Mouse (Mus musculus) lung, embryonic 16.5 days (tissue): ENCODE results near the gene Skida1. TPM values are rescaled to one million over a fixed set of nuclear protein-coding genes. Genes with fewer than 3 reads are reported as not detected.

Experiments used
- ATAC-seq: fragments of 200-750 bp; cut with Nextera tagmentation; 2 replicates; pipeline ENCODE4 v1.8.0; 2017; ENCODE audit warnings: low read depth, mild to moderate bottlenecking, moderate library complexity
- H3K27ac ChIP-seq: fragments of 300-500 bp; sonication (generic); 2 replicates; pipeline ENCODE4 v1.5.1; 2014; ENCODE audit warnings: mild to moderate bottlenecking, control low read depth, low read length
- H3K27me3 ChIP-seq: fragments of 300-500 bp; sonication (generic); 2 replicates; pipeline ENCODE4 v1.6.1; 2014; ENCODE audit warnings: low read depth, low read length, mixed read lengths; ENCODE audit not compliant: control insufficient read depth, insufficient read depth
- H3K36me3 ChIP-seq: fragments of 300-500 bp; sonication (generic); 2 replicates; pipeline ENCODE4 v1.6.1; 2014; ENCODE audit warnings: low read length; ENCODE audit not compliant: control insufficient read depth, insufficient read depth
- H3K4me1 ChIP-seq: fragments of 300-500 bp; sonication (generic); replicated peaks from 2 replicates; pipeline ENCODE4 v1.6.1; 2014; ENCODE audit warnings: low read length, mixed read lengths; ENCODE audit not compliant: control insufficient read depth, insufficient read depth
- H3K4me2 ChIP-seq: fragments of 300-500 bp; sonication (generic); 2 replicates; pipeline ENCODE4 v1.6.1; 2014; ENCODE audit warnings: low read depth, low read length, control low read depth
- H3K4me3 ChIP-seq: fragments of 300-500 bp; sonication (generic); 2 replicates; pipeline ENCODE4 v1.5.1; 2014; ENCODE audit warnings: mild to moderate bottlenecking, low read length, control low read depth
- H3K9ac ChIP-seq: fragments of 300-500 bp; sonication (generic); 2 replicates; pipeline ENCODE4 v1.6.1; 2014; ENCODE audit warnings: low read length, control low read depth
- H3K9me3 ChIP-seq: fragments of 300-500 bp; sonication (generic); 2 replicates; pipeline ENCODE4 v1.6.1; 2016; ENCODE audit warnings: low read length; ENCODE audit not compliant: control insufficient read depth
- WGBS: fragments of 180-500 bp; shearing (Covaris S2); extraction: QIAGEN DNeasy Blood & Tissue Kit; methylation state at CpG from one replicate; pipeline ENCODE4 v1.1.7; 2014; 5-methylcytosine and 5-hydroxymethylcytosine counted together
- polyA plus RNA-seq: library from polyadenylated mRNA; unstranded; fragments of >200 nt; fragmentation: Nextera tagmentation; extraction: Ambion mirVana; gene quantifications from 2 replicates; pipeline ENCODE4 v1.2.1, GENCODE M21; 2015

The Skida1 gene
- polyA plus RNA-seq, 1 experiment from 2014 or later, result 5.1 TPM

GRCm38 (mm10) chr2:18065708-18066030, 16.8 kb upstream of the Skida1 start:
- peaks cover 6% of the 10 kb centered on the region for H3K36me3 ChIP-seq
- no peaks in the 10 kb centered on the region for H3K27me3 ChIP-seq
- peak overlapping the region; percentile 86 for H3K4me2 ChIP-seq
- 6% methylated on average over 6 of the region's 6 CpGs for WGBS
- no peaks in the 10 kb centered on the region for H3K9me3 ChIP-seq
- peak overlapping the region; percentile 94 for H3K9ac ChIP-seq
- peak overlapping the region; percentile 76 for H3K4me3 ChIP-seq
- no peak; the same call in 1 of the 2 replicates for ATAC-seq
- H3K27ac ChIP-seq, result peak overlapping the region; percentile 99
- peaks cover 11% of the 10 kb centered on the region for H3K4me1 ChIP-seq

DNA sequence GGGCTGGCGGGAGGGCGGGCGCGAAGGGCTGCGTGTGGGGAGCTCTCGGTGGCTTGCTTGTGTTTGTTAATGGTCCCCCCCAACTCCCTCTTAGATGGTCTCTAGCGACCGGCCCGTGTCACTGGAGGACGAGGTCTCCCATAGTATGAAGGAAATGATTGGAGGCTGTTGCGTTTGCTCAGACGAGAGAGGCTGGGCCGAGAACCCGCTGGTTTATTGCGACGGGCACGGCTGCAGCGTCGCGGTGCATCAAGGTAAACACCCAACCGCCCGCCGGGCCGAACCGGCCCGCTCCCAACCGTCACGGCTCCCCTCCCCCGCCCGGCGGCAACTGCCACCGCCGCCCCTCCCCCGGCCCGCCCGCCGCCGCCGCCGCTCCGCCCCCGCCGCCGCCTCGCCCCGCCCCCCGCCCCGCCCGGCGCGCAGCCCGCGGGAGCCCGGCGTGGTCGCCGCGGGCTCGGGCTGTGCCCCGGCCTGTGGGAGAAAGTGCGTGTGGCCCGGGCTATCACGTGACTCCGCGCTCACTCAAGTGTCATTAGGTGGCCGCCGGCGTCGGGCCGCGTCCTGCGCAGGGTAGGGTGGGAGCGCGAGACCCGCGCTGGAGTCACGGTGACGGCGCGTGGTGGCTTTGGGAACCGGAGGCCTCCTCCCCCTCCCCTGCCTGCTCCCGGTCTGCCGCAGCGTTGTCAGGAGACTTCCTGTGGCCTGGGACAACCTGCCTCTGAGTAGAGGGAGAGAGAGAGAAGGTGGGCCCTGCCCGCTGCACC, 16.3 kb upstream of the Skida1 start:
- peak overlapping the region; percentile 99 for H3K27ac ChIP-seq
- peak; percentile 72 for ATAC-seq
- under 1% methylated on average over 52 of the region's 85 CpGs for WGBS
- no peaks in the 10 kb centered on the region for H3K27me3 ChIP-seq
- H3K9ac ChIP-seq, result peak overlapping the region; percentile 94
- H3K4me2 ChIP-seq, result peak overlapping the region; percentile 86
- H3K4me3 ChIP-seq, result peak overlapping the region; percentile 76
- H3K9me3 ChIP-seq, result no peaks in the 10 kb centered on the region
- peaks cover 11% of the 10 kb centered on the region for H3K4me1 ChIP-seq
- H3K36me3 ChIP-seq, result peaks cover 6% of the 10 kb centered on the region

GRCm38 (mm10) chr2:18064356-18064858, 15.6 kb upstream of the Skida1 start:
- ATAC-seq, result peak; percentile 96

GRCm38 (mm10) chr2:18063763-18064251, 15.0 kb upstream of the Skida1 start:
- Histone ChIP-seq H3K9ac (peak overlapping the region; percentile 94), H3K4me2 (peak overlapping the region; percentile 57), H3K27ac (peak overlapping the region; percentile 99), H3K9me3 (no peaks in the 10 kb centered on the region), H3K4me1 (peaks cover 15% of the 10 kb centered on the region), H3K27me3 (no peaks in the 10 kb centered on the region), H3K4me3 (peak overlapping the region; percentile 76), H3K36me3 (peaks cover 6% of the 10 kb centered on the region)
- WGBS, result under 1% methylated on average over 18 of the region's 18 CpGs
- peak; percentile 42 for ATAC-seq

More at GRCm38 (mm10) chr2:18064356-18064858, 15.6 kb upstream of the Skida1 start:
- H3K9ac ChIP-seq, result peak overlapping the region; percentile 94
- H3K27ac ChIP-seq, result peak overlapping the region; percentile 99
- H3K27me3 ChIP-seq, result no peaks in the 10 kb centered on the region
- H3K9me3 ChIP-seq, result no peaks in the 10 kb centered on the region
- H3K4me1 ChIP-seq, result peaks cover 11% of the 10 kb centered on the region
- peak overlapping the region; percentile 86 for H3K4me2 ChIP-seq
- peaks cover 6% of the 10 kb centered on the region for H3K36me3 ChIP-seq
- WGBS, result 0% methylated on average over 26 of the region's 58 CpGs
- peak overlapping the region; percentile 76 for H3K4me3 ChIP-seq

DNA sequence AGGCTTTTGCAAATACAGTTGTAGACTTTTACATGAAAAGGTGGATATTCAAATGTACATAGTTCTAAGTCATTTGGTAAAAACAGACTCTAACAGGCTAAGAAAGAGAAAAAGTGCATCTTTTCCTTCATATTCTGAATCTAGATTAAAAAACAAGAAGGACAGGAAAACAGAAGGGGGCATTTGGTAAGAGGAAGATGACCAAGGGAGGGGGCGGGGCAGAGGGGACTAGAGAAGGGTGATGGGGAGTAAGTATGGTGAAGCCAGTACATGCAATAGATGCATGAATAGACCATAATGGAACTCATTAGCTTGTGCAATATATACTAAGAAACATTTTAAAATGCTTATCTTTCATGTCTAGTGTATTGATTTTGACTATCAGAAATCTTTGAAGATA, 11.5 kb upstream of the Skida1 start:
- no peak overlapping the region for H3K9ac ChIP-seq
- peaks cover 9% of the 10 kb centered on the region for H3K4me1 ChIP-seq
- H3K27me3 ChIP-seq, result no peaks in the 10 kb centered on the region
- no peak overlapping the region for H3K4me3 ChIP-seq
- WGBS, result 92% methylated on average over 1 of the region's 1 CpGs
- no peak for ATAC-seq
- no peak overlapping the region for H3K27ac ChIP-seq
- no peaks in the 10 kb centered on the region for H3K36me3 ChIP-seq
- no peaks in the 10 kb centered on the region for H3K9me3 ChIP-seq
- H3K4me2 ChIP-seq, result no peak overlapping the region

- H3K27me3 ChIP-seq, result no peaks in the 10 kb centered on the region
- WGBS, result 90% methylated on average over 1 of the region's 1 CpGs
- H3K4me3 ChIP-seq, result no peak overlapping the region
- no peaks in the 10 kb centered on the region for H3K36me3 ChIP-seq
- H3K9me3 ChIP-seq, result no peaks in the 10 kb centered on the region
- H3K27ac ChIP-seq, result no peak overlapping the region
- H3K4me1 ChIP-seq, result peaks cover 9% of the 10 kb centered on the region
- no peak overlapping the region for H3K4me2 ChIP-seq
- no peak for ATAC-seq
- H3K9ac ChIP-seq, result no peak overlapping the region
Observed at GRCm38 (mm10) chr2:18059891-18060290, 11.0 kb upstream of the Skida1 start.

- Histone ChIP-seq H3K36me3 (no peaks in the 10 kb centered on the region), H3K9ac (no peak overlapping the region), H3K4me2 (no peak overlapping the region), H3K27ac (no peak overlapping the region), H3K9me3 (no peaks in the 10 kb centered on the region), H3K27me3 (no peaks in the 10 kb centered on the region), H3K4me1 (peaks cover 12% of the 10 kb centered on the region), H3K4me3 (no peak overlapping the region)
- 43% methylated on average over 2 of the region's 2 CpGs for WGBS
- ATAC-seq, result no peak
Observed at GRCm38 (mm10) chr2:18059063-18059462, 10.2 kb upstream of the Skida1 start.

DNA sequence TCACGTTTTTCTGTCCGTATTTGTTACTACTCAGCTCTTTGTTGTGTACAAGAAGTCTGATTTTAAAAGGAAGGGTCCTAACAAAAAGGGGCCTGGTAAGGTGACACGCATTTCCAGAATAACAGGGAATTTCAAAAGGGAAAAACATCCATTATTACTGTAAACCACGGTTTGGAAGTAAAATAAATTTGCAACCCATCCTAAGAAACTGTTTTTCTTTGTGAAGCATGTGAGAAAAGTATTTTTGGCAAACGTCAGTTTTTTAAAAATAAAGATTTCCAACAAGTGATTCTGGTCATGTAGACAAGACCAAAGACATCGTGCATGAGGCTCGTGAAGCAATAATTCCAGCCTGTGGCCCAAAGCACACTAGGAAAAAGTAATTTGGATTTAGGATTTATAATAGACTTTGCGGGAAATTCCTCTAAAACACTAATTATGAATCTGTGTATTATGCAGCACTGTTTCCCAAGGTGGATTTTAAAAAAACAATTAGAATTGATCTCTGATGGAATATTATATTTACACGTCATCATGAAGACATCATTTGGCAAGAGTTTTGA, 9.4 kb upstream of the Skida1 start:
- Histone ChIP-seq H3K4me1 (peaks cover 14% of the 10 kb centered on the region), H3K4me3 (peak overlapping the region; percentile 68), H3K36me3 (no peaks in the 10 kb centered on the region), H3K9me3 (no peaks in the 10 kb centered on the region), H3K4me2 (peak overlapping the region; percentile 76), H3K27ac (peak overlapping the region; percentile 98), H3K27me3 (no peaks in the 10 kb centered on the region), H3K9ac (peak overlapping the region; percentile 96)
- no peak for ATAC-seq
- 26% methylated on average over 9 of the region's 9 CpGs for WGBS

GRCm38 (mm10) chr2:18057336-18058145, 8.7 kb upstream of the Skida1 start:
- WGBS, result under 1% methylated on average over 48 of the region's 48 CpGs
- ATAC-seq, result no peak
- Histone ChIP-seq H3K9ac (peak overlapping the region; percentile 96), H3K4me2 (peak overlapping the region; percentile 76), H3K27me3 (no peaks in the 10 kb centered on the region), H3K4me3 (peak overlapping the region; percentile 68), H3K9me3 (no peaks in the 10 kb centered on the region), H3K4me1 (peaks cover 14% of the 10 kb centered on the region), H3K27ac (peak overlapping the region; percentile 98), H3K36me3 (no peaks in the 10 kb centered on the region)
